Comparison of ENCODE assay signal across 2 mouse cellular contexts in genomic region chr3:96351623-96352022, GRCm38 (mm10). TPM values are rescaled to one million over a fixed set of nuclear protein-coding genes. Genes with fewer than 3 reads are reported as not detected.
"Had no signal": no experiment of that assay in that cellular context is flagged by ENCODE, and none has a peak within 500 bp of the region (broad histone marks: within the 10 kb centered on the region; RNA-seq: fewer than 3 reads in every experiment).

No protein-coding gene starts in this region.

RNA-seq across cellular contexts. Expression of gene Fcgr1, which starts 57.9 kb away (rescaled TPM):
- total RNA-seq: common myeloid progenitor, adult 5-6 weeks had no signal
- polyA plus RNA-seq: erythroblast, embryonic 14.5 days had no signal
